Mouse (Mus musculus) gastrocnemius, postnatal 25 days (tissue): ENCODE results near the gene Anp32e. TPM values are rescaled to one million over a fixed set of nuclear protein-coding genes. Genes with fewer than 3 reads are reported as not detected.
"Not testable (repeated sequence)": the region's sequence is repeated elsewhere in the genome, so short reads cannot be mapped to it uniquely, and the experiment has no call there.

Experiments
- DNase-seq: peaks from one replicate; pipeline ENCODE4 v3.0.0; 2022
- total RNA-seq, 2 experiments: library from RNA; stranded (reverse); gene quantifications; 1 replicate in 1 of 2; 2 replicates in 1 of 2; pipeline ENCODE4 v1.2.3; 2021

Gene Anp32e
- total RNA-seq, 2 experiments from 2014 or later = 67.4 to 69.1 TPM

DNA sequence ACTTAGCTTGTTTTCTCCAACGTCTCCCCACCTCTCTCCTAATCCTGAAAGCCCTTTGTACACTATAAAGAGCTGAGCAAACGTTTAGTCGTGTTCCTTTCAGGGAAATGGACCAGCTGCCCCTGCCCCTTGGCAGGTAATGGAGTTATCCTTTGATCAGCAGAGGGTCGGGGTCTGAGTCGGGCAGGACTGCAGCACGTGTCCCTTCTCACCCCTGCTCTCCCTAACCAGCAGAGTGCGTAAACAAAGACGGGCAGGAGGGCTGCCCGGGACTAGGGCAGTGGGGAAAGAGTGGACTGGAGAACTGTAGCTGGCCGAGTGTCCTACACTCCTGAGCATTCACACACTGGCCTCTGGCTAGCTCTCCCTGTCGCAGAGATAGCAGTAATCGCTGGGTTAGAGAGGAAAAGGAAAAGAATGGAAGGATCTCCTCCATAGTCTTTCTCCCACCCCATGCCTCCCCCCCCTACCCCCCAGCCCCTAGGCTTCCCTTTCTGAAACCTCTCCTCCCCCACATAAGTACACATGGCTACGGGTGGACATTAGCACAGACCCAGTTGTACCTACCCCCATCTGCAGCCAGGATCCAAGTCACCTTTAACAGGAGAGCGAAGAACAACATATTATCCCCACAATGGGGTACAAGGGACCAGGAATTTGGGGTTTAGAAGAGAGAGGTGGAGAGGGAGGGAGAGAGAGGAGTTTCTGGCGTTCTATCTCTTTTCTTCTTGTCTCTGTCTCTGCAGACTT is 25.1 kb upstream of the Anp32e start:
- no peak for DNase-seq

DNA sequence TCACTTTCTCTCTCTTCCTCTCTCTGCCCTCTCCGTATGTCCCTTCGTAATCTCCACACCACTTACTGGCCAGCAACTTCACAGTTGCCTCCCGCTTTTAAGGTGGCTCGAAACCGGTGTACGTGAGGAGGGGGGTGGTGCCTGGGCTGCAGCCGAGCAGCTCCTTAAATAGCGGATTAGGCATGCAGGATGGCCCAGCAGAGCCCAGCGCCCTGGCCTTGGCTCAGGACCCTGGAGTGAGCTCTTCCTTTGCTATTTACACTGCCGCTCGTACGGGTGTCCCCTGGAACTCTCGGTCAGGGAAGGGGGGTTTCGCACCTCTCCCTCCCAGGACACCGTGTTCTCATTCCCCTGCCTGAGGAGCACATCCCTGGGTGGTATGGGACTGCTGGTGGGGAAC is 24.5 kb upstream of the Anp32e start, which contains the start of gene Car14:
TSS of gene Car14 (minus strand) at position 124 of the 400 bp plus-strand sequence.
- DNase-seq = peak; percentile 74

DNA sequence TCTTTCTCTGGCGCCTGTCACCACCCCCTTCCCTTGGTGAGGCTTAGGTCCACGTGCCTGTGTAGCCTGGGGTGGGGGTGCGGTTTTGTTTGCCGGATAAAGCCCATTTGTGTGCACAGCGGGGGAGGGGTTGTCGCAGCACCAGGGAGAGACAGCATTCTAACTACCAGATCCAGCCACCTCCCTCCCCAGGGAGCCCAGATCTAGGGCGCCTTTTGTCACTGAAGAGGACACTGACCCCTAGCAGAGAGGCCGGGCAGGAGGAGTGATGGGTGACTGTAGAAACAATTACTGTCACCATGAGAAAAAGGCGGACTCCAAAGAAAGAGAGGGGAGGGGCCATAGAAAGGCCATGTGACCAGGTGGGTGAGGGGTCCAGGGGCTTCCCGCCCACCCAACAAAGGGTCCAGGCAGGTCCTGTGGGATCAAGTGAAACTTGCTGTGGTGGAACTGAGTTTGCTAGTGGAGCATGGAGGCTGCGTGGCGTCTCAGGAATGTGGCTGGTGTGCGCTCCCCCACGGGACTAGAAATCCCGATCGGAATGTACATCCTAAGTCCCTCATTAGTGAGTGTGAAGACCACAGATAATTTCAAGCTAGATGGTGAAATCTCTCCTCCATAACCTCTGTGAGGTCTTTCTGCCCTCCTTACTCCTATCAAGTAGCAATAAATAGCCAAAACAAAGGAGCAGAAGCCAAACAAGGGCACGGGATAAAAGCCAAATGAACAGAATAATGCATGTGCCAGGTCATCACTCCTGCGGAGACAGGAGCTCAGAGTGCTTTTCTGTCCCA is 23.7 kb upstream of the Anp32e start:
- DNase-seq = no peak

DNA sequence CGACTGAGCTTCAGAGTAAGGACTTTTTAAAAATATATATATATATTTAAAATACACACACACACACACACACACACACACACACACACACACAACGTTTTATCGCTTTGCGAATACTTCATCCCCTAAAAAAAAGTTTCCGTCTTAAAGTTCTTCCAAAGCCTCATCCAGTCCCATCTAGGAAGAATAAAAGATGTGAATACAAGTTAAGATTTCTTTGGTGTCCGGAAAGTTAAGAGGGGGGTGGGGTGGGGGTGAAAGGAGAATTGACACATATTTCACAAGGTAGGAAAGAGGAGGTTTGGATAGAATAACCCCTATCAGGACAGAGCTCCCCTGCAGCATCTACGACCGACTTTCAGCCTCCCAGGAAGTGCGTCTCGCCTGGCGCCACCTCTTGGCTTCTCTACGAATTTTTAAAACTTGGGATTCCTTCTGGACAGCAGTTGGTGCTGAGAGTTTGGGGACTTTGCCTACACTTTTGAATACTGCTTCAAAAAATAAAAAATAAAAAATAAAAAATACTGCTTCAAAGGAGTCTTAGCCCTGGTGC is 23.0 kb upstream of the Anp32e start:
- no peak for DNase-seq

DNA sequence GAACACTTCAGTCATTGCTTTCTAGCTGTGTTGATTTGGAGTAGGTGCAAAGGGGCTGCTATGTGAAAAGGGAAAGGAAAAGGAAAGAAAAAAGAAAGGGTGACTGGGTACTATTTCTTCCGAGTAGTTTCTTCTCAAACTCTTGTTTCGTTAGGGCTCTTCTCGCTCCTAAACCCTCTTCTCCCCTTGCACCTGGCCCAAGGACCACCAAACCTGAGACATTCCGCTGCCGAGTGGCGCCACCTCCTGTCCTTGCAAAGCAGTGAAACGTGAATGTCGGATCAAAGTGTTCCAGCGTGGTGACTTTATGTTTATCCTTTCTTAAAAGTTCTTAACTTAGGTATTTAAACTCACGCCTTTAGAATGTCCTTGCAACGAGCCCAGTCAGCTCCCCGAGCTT is 22.2 kb upstream of the Anp32e start:
- no peak for DNase-seq

DNA sequence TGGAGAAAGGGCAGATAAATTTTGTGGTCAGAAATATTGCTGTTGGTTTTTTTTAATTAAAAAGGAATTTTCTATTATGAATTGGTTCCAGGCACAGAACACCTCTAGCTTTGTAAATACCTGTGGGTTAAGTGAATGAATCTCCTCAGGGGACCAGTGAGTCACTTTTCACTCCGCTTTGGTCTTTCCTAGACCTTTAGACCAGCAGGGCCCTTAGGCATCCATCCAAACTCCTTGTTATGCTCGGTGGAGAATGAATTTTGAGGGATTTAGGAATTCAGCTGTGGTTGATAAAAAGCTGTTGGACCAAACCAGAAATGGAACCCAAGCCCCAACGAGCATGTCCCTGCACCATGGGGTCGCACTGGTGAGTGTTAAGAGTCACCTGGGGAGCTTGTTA is 21.4 kb upstream of the Anp32e start:
- no peak for DNase-seq

DNA sequence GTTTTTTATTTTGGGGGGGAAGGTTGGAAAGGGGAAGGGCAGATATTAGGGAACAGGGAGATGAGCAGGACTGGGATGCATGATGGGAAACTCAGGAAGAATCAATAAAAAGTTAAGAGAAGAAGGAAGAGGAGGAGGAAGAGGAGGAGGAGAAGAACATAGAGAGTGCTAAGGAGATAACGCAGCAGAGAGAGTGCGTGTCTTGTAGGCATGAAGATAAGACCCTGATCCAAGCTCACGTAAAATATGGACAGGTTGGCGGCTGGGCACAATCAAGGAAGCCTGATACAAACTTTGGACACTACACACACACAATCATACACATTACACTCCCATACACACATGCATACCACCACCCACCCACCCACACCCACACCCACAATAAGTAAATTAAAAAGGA is 14.3 kb upstream of the Anp32e start:
- DNase-seq = no peak

DNA sequence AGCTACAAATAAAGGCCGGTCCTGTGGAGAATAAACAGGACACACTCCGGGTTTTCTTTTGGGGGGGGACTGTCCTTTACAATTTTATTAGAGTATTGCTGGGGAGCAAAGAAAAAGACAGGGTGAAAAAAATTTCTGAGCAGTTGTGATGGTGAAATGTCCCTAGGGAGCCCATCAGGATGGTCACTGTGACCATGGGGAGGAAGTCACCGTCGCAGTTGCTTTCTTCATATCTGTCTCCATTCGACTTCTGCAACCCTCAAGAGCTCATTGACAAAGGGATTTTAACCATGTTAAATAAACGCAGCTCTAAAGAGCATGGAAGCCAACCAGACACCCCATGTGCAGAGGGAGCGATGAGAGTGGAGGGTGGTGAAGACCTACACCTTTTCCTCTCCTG is 12.3 kb upstream of the Anp32e start:
- no peak for DNase-seq

DNA sequence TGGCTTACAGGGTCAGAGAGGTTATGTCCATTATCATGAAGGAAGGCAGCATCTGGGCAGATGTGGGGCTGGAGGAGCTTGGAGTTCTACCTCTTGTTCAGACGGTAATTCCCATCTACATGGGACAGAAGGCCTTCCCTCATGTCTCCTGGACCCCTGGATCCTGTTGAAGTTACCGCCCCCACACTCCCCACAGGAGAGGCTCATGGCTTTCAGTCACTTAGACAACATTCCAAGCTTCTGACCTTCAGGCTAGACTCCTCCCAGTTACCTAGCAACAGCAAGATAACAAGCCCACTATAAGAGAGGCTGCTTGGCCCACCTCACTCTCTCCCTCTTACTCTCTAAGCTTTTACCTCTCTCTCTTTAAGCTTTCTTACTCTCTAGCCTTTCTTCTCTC is 8.5 kb upstream of the Anp32e start:
- DNase-seq = not testable (repeated sequence)

DNA sequence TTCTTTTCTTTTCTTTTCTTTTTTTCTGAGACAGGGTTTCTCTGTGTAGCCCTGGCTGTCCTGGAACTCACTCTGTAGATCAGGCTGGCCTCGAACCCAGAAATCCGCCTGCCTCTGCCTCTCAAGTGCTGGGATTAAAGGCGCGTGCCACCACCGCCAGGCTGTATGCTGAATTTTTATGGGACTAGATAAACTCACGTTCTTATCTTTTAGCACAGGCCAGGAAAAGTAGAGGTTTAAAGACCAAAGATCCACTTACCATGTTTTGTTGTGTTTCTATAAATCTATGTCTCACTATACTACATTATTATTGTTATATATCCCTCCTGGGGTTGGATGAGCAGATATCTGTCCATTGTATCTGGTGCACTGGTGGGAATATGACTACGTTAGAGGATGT is 5.6 kb upstream of the Anp32e start:
- not testable (repeated sequence) for DNase-seq

DNA sequence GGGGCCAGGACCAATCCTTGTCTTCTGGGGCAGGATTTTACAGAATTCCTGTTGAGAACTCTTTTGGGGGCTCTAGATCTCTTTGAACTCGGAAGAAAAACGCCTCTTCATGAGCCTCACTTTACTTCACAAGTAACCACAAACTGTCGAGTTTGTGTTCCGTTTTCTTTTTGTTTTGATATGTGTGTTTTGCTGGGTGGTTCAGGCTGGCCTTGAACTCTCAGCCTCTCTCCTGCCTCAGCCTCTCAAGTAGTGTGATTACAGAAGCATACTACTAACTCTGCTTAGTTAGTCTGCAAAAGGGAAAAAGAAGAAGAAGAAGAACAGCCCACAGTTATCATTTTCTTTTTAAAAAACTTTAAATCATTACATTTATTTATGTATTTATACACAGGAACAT is 4.9 kb upstream of the Anp32e start:
- no peak for DNase-seq

DNA sequence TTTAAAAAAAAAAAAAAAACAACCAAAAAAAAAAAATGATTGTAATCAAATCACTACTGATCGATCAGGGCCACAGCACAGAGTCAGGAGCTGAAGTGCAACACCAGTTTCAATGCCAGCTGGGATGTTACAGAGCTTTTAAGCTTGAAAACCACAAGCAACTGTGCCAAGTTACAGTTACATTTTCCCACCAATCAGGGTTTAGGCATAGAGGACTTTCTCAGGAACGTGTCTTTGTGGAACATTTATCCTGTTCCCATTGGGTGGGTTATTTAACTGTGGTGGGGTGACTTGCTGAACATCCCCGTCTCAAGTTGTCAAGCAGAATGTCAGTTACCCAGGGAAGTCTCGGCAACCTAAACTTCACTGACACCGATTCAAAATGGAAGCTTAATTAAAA is 4.0 kb upstream of the Anp32e start:
- no peak for DNase-seq

DNA sequence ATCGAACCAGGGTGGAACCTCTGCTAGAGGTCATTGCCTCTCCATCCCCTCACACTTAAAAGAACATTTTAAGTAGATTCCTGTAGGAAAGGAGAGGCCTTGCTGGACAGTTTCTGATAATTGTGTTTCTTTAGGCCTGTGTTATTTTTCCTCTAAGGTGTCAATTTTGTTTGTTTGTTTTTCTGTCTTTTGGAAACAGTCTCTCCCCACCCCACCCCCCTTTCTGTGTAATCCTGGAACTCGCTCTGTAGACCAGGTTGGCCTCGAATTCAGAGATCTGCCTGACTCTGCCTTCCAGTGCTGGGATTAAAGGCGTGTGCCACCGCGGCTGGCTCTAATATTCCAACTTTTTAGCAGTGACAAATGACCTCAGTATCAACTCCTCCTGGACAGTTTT is 787 bp upstream of the Anp32e start:
- DNase-seq = no peak

DNA sequence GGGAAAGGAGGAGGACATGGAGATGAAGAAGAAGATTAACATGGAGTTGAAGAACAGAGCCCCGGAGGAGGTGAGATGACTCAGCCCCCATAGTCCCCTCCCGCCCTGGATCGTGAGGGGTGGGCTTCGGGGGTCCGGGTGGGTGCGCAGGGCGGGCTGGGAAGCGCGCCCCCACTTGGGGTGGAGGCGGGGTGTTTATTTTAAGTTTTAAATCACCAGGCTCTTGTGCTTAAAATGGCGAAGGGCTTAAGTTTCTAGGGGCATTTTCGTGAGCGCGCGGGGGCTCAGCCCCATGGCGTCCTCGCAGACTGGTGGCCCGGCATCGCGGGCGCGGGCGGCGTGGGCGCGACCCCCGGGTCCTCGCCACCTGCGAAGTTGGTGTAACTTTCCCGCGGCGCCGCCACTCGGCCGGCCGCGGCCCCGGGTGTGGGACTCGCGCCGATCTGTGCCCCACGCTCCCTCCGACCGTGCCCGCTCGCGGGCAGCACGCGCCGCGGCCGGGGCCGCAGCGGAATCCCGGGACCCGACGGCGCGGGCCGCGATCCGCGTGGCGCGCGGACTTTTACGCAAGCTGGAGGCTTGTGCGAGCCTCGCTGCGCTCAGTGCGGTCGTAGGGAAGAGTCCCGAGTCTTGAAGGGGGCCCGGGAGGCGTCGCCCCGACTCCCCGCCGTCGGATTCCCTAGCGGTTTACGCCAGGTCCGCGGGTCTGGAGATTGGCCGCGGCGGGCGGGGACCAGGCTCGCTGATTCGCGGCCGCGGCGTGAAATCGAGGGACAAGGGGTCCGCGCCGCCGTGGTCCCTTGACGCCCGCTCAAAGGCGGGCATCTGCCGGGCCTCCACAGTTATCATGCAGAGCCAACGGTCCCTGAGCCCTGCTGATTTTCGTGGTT is 780 bp downstream of the Anp32e start:
- peak; percentile 45 for DNase-seq

DNA sequence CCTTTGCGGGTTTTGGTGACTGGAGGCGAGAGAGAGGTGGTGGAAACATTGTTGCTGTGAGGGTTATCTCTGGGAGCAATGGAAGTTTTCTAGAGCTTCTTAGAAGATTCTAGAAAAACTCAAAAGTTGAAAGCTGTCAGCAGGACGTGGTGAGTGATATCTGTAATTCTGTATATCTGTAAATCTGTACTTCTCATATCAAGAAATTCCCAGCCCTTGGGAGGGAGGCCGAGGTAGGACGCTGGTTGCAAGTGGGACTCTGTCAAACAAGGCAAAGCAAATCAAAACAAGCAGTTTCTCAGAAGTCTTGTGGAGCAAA is 1.4 kb downstream of the Anp32e start:
- no peak for DNase-seq

DNA sequence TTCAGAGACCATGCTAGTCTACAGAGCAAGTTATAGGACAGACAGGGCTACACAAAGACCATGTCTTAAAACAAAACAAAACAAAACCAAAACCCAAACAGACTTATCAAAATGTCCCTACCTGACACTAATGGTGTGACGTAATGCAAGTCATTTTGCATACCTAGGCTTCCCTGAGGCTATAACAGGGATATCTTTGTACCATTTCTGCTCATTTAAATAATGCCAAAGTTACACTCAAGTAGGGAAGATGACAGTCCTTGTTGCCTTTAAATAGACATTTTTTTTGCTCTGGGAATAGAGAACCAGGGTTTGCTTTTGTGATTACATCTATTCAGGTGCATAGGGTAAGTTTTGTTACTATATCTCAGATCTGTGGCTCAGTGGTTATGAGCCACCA is 2.4 kb downstream of the Anp32e start:
- DNase-seq = no peak

DNA sequence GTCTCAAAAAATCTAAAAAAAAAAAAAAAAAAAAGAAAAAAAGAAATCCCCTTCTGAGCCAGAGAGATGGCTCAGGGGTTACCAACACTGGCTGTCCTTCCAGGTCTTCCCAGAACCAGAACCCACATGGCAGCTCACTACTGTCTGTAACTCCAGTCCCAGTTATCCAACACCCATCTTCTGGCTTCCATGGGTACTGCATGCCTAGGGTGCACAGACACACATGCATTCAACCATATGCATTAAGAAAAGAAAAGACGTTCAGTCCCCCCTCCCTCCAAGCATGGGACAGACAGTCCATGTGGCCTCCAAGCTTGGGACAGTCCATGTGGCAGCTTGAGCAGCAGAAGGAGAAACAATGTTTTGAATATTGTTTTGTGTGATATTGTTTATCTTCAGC is 3.1 kb downstream of the Anp32e start:
- no peak for DNase-seq

DNA sequence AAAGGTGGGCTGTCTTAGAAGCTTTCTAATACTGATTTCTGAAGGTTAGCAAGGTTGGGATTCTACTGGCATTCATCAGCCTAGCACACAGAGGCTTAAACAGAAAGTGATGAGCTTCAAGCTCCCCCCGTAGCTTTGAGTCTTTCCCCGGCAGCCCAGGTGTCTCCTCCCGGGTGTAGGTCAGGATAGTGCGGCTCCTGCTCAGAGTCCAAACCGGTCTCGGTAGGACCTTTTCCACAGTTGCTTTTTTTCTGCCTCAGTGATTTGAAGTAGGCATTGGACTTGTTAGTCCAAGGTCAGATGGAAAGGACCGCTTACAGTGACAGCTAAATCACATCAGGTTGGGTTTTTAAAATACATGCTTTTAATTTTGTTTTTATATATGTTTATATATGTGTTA is 3.5 kb downstream of the Anp32e start:
- no peak for DNase-seq

DNA sequence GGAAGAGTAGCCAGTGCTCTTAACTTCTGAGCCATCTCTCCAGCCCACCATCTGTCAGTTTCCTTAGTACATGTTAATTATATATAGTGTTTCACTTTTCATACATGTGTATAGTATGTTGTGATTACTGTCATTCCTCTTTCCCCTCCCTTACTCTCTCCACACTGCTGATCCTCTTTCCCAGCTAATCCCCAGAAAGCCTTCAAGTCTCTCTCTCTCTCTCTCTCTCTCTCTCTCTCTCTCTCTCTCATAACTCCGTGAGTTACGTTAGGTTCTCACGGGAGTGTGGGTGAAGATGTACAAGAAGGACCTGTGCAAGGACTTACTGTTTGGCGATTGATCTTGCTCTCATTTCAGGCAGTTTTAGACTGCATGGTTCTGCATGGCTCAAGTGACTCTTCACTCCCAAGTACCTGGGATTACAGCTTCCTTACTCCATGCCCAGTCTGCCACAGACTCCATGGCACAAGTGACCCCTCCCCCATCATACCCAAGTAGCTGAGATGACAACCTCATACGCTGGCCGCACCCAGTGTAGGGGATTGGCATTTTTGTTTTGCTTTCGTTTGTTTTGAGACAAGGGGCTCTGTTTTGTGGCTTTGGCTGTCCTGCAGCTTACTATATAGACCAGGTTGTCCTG is 4.2 kb downstream of the Anp32e start:
- no peak for DNase-seq

DNA sequence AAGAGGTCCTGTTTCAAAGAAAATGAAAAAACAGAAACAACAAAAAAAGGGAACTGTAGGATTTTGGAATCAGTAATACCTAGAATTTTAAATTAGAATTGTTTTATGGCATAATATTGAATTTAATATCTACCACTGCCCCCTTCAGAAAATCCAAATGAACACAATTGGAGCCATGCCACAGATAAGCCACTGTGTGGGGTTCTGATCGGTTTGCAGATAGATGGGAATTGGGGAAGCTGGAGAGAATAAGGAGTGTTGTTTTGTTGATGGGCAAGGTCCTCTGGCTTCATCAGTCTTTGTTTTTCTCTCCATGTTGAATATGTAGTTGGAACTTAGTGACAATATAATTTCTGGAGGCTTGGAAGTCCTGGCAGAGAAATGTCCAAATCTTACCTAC is 5.4 kb downstream of the Anp32e start:
- no peak for DNase-seq

DNA sequence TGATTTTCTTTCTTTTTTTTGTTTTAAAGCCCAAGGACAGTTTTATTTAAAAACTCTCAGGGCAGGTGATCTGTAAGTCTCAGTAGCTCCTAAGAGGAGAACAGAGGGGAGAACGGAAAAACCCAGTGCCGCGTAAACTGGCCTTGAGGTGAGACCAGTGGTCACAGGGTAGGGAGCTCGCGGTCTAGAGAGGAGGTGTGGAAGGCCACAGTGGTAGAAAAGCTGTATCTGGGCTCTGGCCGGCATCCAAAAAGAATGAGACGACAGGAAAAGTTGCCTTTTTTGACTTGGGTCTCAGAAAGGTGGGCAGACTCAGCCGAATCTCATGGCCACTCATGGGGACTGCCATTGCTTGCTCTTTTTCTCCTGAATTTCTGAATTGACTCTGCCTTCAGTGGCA is 9.2 kb downstream of the Anp32e start:
- DNase-seq = no peak

DNA sequence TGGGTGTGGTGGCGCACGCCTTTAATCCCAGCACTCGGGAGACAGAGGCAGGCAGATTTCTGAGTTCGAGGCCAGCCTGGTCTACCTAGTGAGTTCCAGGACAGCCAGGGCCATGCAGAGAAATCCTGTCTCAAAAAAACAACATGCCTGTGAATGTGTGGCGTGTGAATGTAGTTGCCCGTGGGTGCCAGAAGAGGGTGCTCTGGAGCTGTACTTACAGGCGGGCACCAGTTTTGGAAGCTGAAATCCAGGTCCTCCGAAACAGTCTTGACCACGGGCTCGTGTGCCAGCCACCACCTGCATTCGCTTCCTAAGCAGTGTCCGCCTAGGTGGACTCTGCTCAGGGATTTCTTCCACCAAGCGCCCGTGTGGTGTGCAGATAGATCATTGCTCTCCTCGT is 9.8 kb downstream of the Anp32e start:
- DNase-seq = no peak
